Mouse (Mus musculus) heart, embryonic 11.5 days (tissue): ENCODE results near the gene Prdm16. TPM values are rescaled to one million over a fixed set of nuclear protein-coding genes. Genes with fewer than 3 reads are reported as not detected.

Experiments
- ATAC-seq: fragments of 200-750 bp; cut with Nextera tagmentation; replicated peaks from 2 replicates; pipeline ENCODE4 v1.8.0; 2017; ENCODE audit warnings: moderate library complexity; ENCODE audit not compliant: insufficient number of reproducible peaks, low FRiP score, low TSS enrichment
- H3K27ac ChIP-seq: fragments of 300-500 bp; sonication (generic); 2 replicates; pipeline ENCODE4 v1.5.1; 2014; ENCODE audit warnings: mild to moderate bottlenecking, low read depth, low read length
- H3K27me3 ChIP-seq: fragments of 300-500 bp; sonication (generic); 2 replicates; pipeline ENCODE4 v1.6.1; 2014; ENCODE audit warnings: mild to moderate bottlenecking, low read length, mixed read lengths; ENCODE audit not compliant: control insufficient read depth, insufficient read depth
- H3K36me3 ChIP-seq: fragments of 300-500 bp; sonication (generic); 2 replicates; pipeline ENCODE4 v1.6.1; 2014; ENCODE audit warnings: mild to moderate bottlenecking, low read length, moderate library complexity, mixed read lengths; ENCODE audit not compliant: control insufficient read depth, insufficient read depth
- H3K4me1 ChIP-seq: fragments of 300-500 bp; sonication (generic); 2 replicates; pipeline ENCODE4 v1.6.1; 2014; ENCODE audit warnings: low read length; ENCODE audit not compliant: control insufficient read depth, insufficient read depth
- H3K4me2 ChIP-seq: fragments of 300-500 bp; sonication (generic); 2 replicates; pipeline ENCODE4 v1.6.1; 2014; ENCODE audit warnings: mild to moderate bottlenecking, moderate library complexity
- H3K4me3 ChIP-seq: fragments of 300-500 bp; sonication (generic); 2 replicates; pipeline ENCODE4 v1.5.1; 2014; ENCODE audit warnings: low read depth, low read length
- H3K9ac ChIP-seq: fragments of 300-500 bp; sonication (generic); 2 replicates; pipeline ENCODE4 v1.6.1; 2014; ENCODE audit warnings: mild to moderate bottlenecking, low read depth, low read length, moderate library complexity
- H3K9me3 ChIP-seq: fragments of 300-500 bp; sonication (generic); replicated peaks from 2 replicates; pipeline ENCODE4 v1.6.1; 2016; ENCODE audit warnings: low read length; ENCODE audit not compliant: control insufficient read depth
- WGBS: fragments of 180-500 bp; shearing (Covaris S2); extraction: QIAGEN DNeasy Blood & Tissue Kit; methylation state at CpG from one replicate; pipeline ENCODE4 v1.1.7; 2014; ENCODE audit not compliant: insufficient replicate concordance; 5-methylcytosine and 5-hydroxymethylcytosine counted together
- polyA plus RNA-seq: library from polyadenylated mRNA; unstranded; fragments of >200 nt; fragmentation: Nextera tagmentation; extraction: Ambion mirVana; gene quantifications from 2 replicates; pipeline ENCODE4 v1.2.1, GENCODE M21; 2014

Prdm16 gene
- polyA plus RNA-seq, 1 experiment from 2014 or later = 14.2 TPM

GRCm38 (mm10) chr4:154336650-154337049 lies 300.0 kb downstream of the Prdm16 start:
- peak; percentile 47; the same call in 1 of the 2 replicates for ATAC-seq
- no peak overlapping the region for H3K4me2 ChIP-seq
- peaks cover 13% of the 10 kb centered on the region for H3K4me1 ChIP-seq
- peak overlapping the region; percentile 46; the same call in 1 of the 2 replicates for H3K27ac ChIP-seq
- H3K4me3 ChIP-seq = no peak overlapping the region
- no peaks in the 10 kb centered on the region for H3K9me3 ChIP-seq
- peak overlapping the region; percentile 18; the same call in 1 of the 2 replicates for H3K9ac ChIP-seq
- peaks cover 13% of the 10 kb centered on the region; the same call in 1 of the 2 replicates for H3K27me3 ChIP-seq
- 39% methylated on average over 10 of the region's 10 CpGs for WGBS
- H3K36me3 ChIP-seq = no peaks in the 10 kb centered on the region; the same call in 1 of the 2 replicates

- peaks cover 13% of the 10 kb centered on the region; the same call in 1 of the 2 replicates for H3K27me3 ChIP-seq
- peak within 1 kb of the TSS; percentile 47 for H3K4me2 ChIP-seq
- 0 out of 2 replicates have a peak within 1 kb of the TSS, but pooled peaks have one; percentile 0 for H3K4me3 ChIP-seq
- no peaks in the 10 kb centered on the region for H3K36me3 ChIP-seq
- peak within 1 kb of the TSS; percentile 46; the same call in 1 of the 2 replicates for H3K27ac ChIP-seq
- 79% methylated on average over 12 of the region's 12 CpGs for WGBS
- peaks cover 16% of the 10 kb centered on the region for H3K4me1 ChIP-seq
- peak within 1 kb of the TSS; percentile 18; the same call in 1 of the 2 replicates for H3K9ac ChIP-seq
- no peaks in the 10 kb centered on the region for H3K9me3 ChIP-seq
- ATAC-seq = no peak
These were observed 300.9 kb downstream of the Prdm16 start, which contains the start of gene B230104I21Rik for GRCm38 (mm10) chr4:154335761-154336160. Gene B230104I21Rik, plus strand, starts transcription at chr4:154336127.

GRCm38 (mm10) chr4:154334699-154335402 lies 301.8 kb downstream of the Prdm16 start:
- Histone ChIP-seq H3K4me2 (peak overlapping the region; percentile 47), H3K9me3 (no peaks in the 10 kb centered on the region), H3K36me3 (no peaks in the 10 kb centered on the region), H3K4me1 (peaks cover 22% of the 10 kb centered on the region), H3K9ac (no peak overlapping the region), H3K27ac (no peak overlapping the region), H3K27me3 (peaks cover 13% of the 10 kb centered on the region; the same call in 1 of the 2 replicates), H3K4me3 (0 out of 2 replicates have a peak overlapping the region, but pooled peaks have one; percentile 0)
- no peak for ATAC-seq
- WGBS = 39% methylated on average over 48 of the region's 48 CpGs

GRCm38 (mm10) chr4:154333300-154333699 lies 303.4 kb downstream of the Prdm16 start:
- H3K4me3 ChIP-seq = no peak overlapping the region
- WGBS = 67% methylated on average over 8 of the region's 8 CpGs
- peaks cover 12% of the 10 kb centered on the region; the same call in 1 of the 2 replicates for H3K27me3 ChIP-seq
- no peak overlapping the region for H3K9ac ChIP-seq
- H3K36me3 ChIP-seq = no peaks in the 10 kb centered on the region
- ATAC-seq = no peak
- peaks cover 31% of the 10 kb centered on the region for H3K4me1 ChIP-seq
- H3K4me2 ChIP-seq = no peak overlapping the region
- 0 out of 2 replicates have a peak overlapping the region, but pooled peaks have one; percentile 29 for H3K27ac ChIP-seq
- no peaks in the 10 kb centered on the region for H3K9me3 ChIP-seq

- H3K4me2 ChIP-seq = no peak overlapping the region
- H3K9me3 ChIP-seq = no peaks in the 10 kb centered on the region
- H3K4me3 ChIP-seq = no peak overlapping the region
- no peaks in the 10 kb centered on the region for H3K36me3 ChIP-seq
- WGBS = 54% methylated on average over 12 of the region's 12 CpGs
- no peak for ATAC-seq
- peak overlapping the region; percentile 25; the same call in 1 of the 2 replicates for H3K27ac ChIP-seq
- H3K4me1 ChIP-seq = peaks cover 25% of the 10 kb centered on the region
- peaks cover 14% of the 10 kb centered on the region; the same call in 1 of the 2 replicates for H3K27me3 ChIP-seq
- no peak overlapping the region for H3K9ac ChIP-seq
These were observed 305.4 kb downstream of the Prdm16 start for GRCm38 (mm10) chr4:154331271-154331670.

GRCm38 (mm10) chr4:154330001-154330400 lies 306.7 kb downstream of the Prdm16 start:
- no peaks in the 10 kb centered on the region for H3K9me3 ChIP-seq
- peak; percentile 48; the same call in 1 of the 2 replicates for ATAC-seq
- no peak overlapping the region for H3K4me3 ChIP-seq
- peak overlapping the region; percentile 69 for H3K27ac ChIP-seq
- 64% methylated on average over 7 of the region's 7 CpGs for WGBS
- no peaks in the 10 kb centered on the region for H3K36me3 ChIP-seq
- no peak overlapping the region for H3K4me2 ChIP-seq
- 0 out of 2 replicates have a peak overlapping the region, but pooled peaks have one; percentile 29 for H3K9ac ChIP-seq
- peaks cover 10% of the 10 kb centered on the region; the same call in 1 of the 2 replicates for H3K27me3 ChIP-seq
- peaks cover 27% of the 10 kb centered on the region for H3K4me1 ChIP-seq

GRCm38 (mm10) chr4:154328836-154329235 lies 307.8 kb downstream of the Prdm16 start:
- H3K9ac ChIP-seq = no peak overlapping the region
- H3K9me3 ChIP-seq = no peaks in the 10 kb centered on the region
- no peak overlapping the region for H3K4me2 ChIP-seq
- H3K4me1 ChIP-seq = peaks cover 26% of the 10 kb centered on the region
- no peak overlapping the region for H3K4me3 ChIP-seq
- WGBS = 9% methylated on average over 6 of the region's 6 CpGs
- H3K27me3 ChIP-seq = peaks cover 8% of the 10 kb centered on the region; the same call in 1 of the 2 replicates
- no peak for ATAC-seq
- H3K36me3 ChIP-seq = no peaks in the 10 kb centered on the region
- H3K27ac ChIP-seq = no peak overlapping the region

- Histone ChIP-seq H3K9me3 (no peaks in the 10 kb centered on the region), H3K27me3 (peaks cover 9% of the 10 kb centered on the region; the same call in 1 of the 2 replicates), H3K27ac (no peak overlapping the region), H3K36me3 (no peaks in the 10 kb centered on the region), H3K4me1 (peaks cover 26% of the 10 kb centered on the region), H3K4me2 (no peak overlapping the region), H3K4me3 (no peak overlapping the region), H3K9ac (no peak overlapping the region)
- no peak for ATAC-seq
- 9% methylated on average over 20 of the region's 20 CpGs for WGBS
These were observed 308.2 kb downstream of the Prdm16 start for GRCm38 (mm10) chr4:154328431-154328830.
